ENCODE assay signal across 17 mouse cellular contexts in the genomic region with DNA sequence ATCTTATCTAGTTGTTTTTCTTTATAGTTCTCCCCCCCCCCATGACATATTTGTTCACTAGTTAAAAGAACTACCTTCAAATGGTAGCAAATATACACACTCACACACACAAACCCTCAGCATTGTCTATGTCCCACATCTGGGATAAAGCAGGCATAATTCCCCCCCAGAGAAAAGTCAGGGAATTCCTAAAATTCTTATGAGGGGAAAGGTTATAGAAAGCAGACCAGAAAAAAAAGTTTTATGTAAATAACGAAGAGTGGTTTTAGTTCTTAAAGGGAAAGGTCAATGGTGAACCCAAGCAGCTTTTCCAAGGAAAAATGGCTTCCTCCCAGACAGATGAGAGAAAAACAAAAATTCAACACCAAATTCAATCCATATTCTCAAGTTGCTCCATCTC. TPM values are rescaled to one million over a fixed set of nuclear protein-coding genes. Genes with fewer than 3 reads are reported as not detected.
"Had no signal": no experiment of that assay in that cellular context is flagged by ENCODE, and none has a peak within 500 bp of the region (broad histone marks: within the 10 kb centered on the region; RNA-seq: fewer than 3 reads in every experiment).

No protein-coding gene starts in this region.

- H3K36me3 ChIP-seq: liver, embryonic 13.5 days; midbrain, embryonic 12.5 days; neural tube, embryonic 13.5 days; stomach, embryonic 15.5 days had no signal

- DNase-seq: kidney, adult 9 months; kidney, postnatal 25 days; liver; liver, embryonic 13.5 days; liver, postnatal 0 days; lung, postnatal 14 days; right cerebral cortex, postnatal 14 days; thymus, adult 2 months; thymus, postnatal 25 days had no signal

- H3K27me3 ChIP-seq: limb, embryonic 12.5 days; liver, embryonic 13.5 days; midbrain, embryonic 12.5 days; neural tube, embryonic 13.5 days; stomach, embryonic 15.5 days had no signal

- H3K27ac ChIP-seq: limb, embryonic 12.5 days; liver, embryonic 13.5 days; macrophage; midbrain, embryonic 12.5 days; neural tube, embryonic 13.5 days; stomach, embryonic 15.5 days had no signal

- H3K9ac ChIP-seq: limb, embryonic 12.5 days; liver, embryonic 13.5 days; liver, postnatal 0 days; midbrain, embryonic 12.5 days; neural tube, embryonic 13.5 days; stomach, embryonic 15.5 days had no signal

- ATAC-seq: liver, postnatal 0 days; midbrain, embryonic 16.5 days had no signal

- H3K4me1 ChIP-seq: liver, embryonic 13.5 days; megakaryocyte, embryonic 14.5 days; midbrain, embryonic 12.5 days; neural tube, embryonic 13.5 days; stomach, embryonic 15.5 days had no signal

- H3K9me3 ChIP-seq: limb, embryonic 12.5 days; liver, embryonic 13.5 days; megakaryocyte, embryonic 14.5 days; midbrain, embryonic 12.5 days; neural tube, embryonic 13.5 days; stomach, embryonic 15.5 days had no signal

- H3K4me2 ChIP-seq: limb, embryonic 12.5 days; liver, embryonic 13.5 days; midbrain, embryonic 12.5 days; neural tube, embryonic 13.5 days; stomach, embryonic 15.5 days had no signal

- H3K4me3 ChIP-seq: limb, embryonic 12.5 days; liver, embryonic 13.5 days; megakaryocyte, embryonic 14.5 days; midbrain, embryonic 12.5 days; neural tube, embryonic 13.5 days; stomach, embryonic 15.5 days had no signal

RNA-seq across cellular contexts. Expression of a gene that starts 57.2 kb away (rescaled TPM):
- polyA plus RNA-seq: testis, adult 2 months had no signal
